Mouse (Mus musculus) C2C12 (cell line): ENCODE measurements around the gene Sebox.

Source experiments
- CTCF ChIP-seq: IDR thresholded peaks from one replicate; pipeline ENCODE4 v1.5.1; 2011; ENCODE audit not compliant: control insufficient read depth, insufficient read depth, insufficient read length
- FOSL1 ChIP-seq: IDR thresholded peaks from one replicate; pipeline ENCODE4 v1.8.0; 2011; ENCODE audit warnings: mild to moderate bottlenecking, low read length; ENCODE audit not compliant: poor library complexity, insufficient read depth, severe bottlenecking
- MYOD1 ChIP-seq: IDR thresholded peaks from one replicate; pipeline ENCODE4 v1.6.1; 2011; ENCODE audit warnings: low read depth; ENCODE audit not compliant: control insufficient read depth, insufficient read length
- USF1 ChIP-seq: IDR thresholded peaks from one replicate; pipeline ENCODE4 v1.6.1; 2011; ENCODE audit warnings: low read depth, mild to moderate bottlenecking, control low read depth, moderate library complexity

DNA sequence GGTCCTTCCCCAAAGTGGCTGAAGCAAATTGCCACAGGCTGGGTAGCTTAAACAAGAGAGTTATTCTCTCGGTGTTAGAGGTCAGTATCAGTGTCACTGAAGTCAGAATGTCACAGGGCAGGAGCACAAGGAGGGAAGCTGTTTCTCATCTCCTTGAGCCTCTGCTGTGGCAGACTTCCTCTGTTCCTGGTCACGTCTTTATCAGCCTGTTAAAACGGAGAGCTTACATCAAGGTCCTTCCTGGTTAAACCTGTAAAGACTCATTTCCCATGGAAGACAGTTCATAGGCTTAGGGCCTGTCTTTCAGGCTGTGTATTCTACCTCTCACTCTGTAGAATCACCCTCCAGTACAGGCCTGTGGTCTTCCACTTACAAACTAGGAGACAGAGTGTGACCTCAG lies 35.3 kb upstream of the Sebox start:
- no peak for TF ChIP-seq CTCF
- TF ChIP-seq FOSL1, result no peak
- TF ChIP-seq USF1, result no peak
- no peak for TF ChIP-seq MYOD1
